Mouse (Mus musculus): ENCODE data around the gene Zfp580. TPM values are rescaled to one million over a fixed set of nuclear protein-coding genes. Genes with fewer than 3 reads are reported as not detected.
"Not testable (repeated sequence)": the region's sequence is repeated elsewhere in the genome, so short reads cannot be mapped to it uniquely, and the experiment has no call there.

Zfp580 gene
- polyA plus RNA-seq (2014; fragmentation: Nextera tagmentation; extraction: Ambion mirVana), result 25.0 and 32.3 TPM in 2 replicates

- peak within 1 kb of the TSS; percentile 67 for H3K4me3 ChIP-seq (ENCODE audit: low read depth, low read length)
- ATAC-seq (replicated peaks; ENCODE audit: insufficient number of reproducible peaks, low FRiP score, low TSS enrichment, low read depth) (peak; percentile 77), DNase-seq (ENCODE audit: low spot score) (peak; percentile 83)
- peaks cover 43% of the 10 kb centered on the region for H3K27me3 ChIP-seq (ENCODE audit: control insufficient read depth, insufficient read depth, low read length)
- H3K36me3 ChIP-seq (replicated peaks; ENCODE audit: control insufficient read depth, insufficient read depth, low read depth, low read length), result no peaks in the 10 kb centered on the region
- WGBS, result under 1% methylated on average over 62 of the region's 65 CpGs
- no peak within 1 kb of the TSS; the same call in 1 of the 2 replicates for H3K27ac ChIP-seq (replicated peaks; ENCODE audit: low read depth, low read length)
- peak within 1 kb of the TSS; percentile 82 for H3K9ac ChIP-seq (replicated peaks; ENCODE audit: low read length)
- H3K9me3 ChIP-seq (replicated peaks; ENCODE audit: control insufficient read depth, low read length), result no peaks in the 10 kb centered on the region
- H3K4me2 ChIP-seq (ENCODE audit: low read depth, low read length), result peak within 1 kb of the TSS; percentile 77
- H3K4me1 ChIP-seq (ENCODE audit: control insufficient read depth, insufficient read depth, low read length), result peaks cover 8% of the 10 kb centered on the region
Measured at GRCm38 (mm10) chr7:5051193-5052192, at the start of gene Zfp580. Gene Zfp580 (plus strand): TSS chr7:5051538.

GRCm38 (mm10) chr7:5002876-5003275, 48.5 kb upstream of the Zfp580 start:
- WGBS, result 68% methylated on average over 8 of the region's 8 CpGs
- DNase-seq (ENCODE audit: low spot score); H3K27ac ChIP-seq (replicated peaks; ENCODE audit: low read depth, low read length); H3K9me3 ChIP-seq (replicated peaks; ENCODE audit: control insufficient read depth, low read length); H3K9ac ChIP-seq (replicated peaks; ENCODE audit: low read length); H3K4me3 ChIP-seq (ENCODE audit: low read depth, low read length); H3K4me1 ChIP-seq (ENCODE audit: control insufficient read depth, insufficient read depth, low read length); H3K4me2 ChIP-seq (ENCODE audit: low read depth, low read length); ATAC-seq (replicated peaks; ENCODE audit: insufficient number of reproducible peaks, low FRiP score, low TSS enrichment, low read depth); H3K27me3 ChIP-seq (ENCODE audit: control insufficient read depth, insufficient read depth, low read length): not testable (repeated sequence)
- peaks cover 12% of the 10 kb centered on the region for H3K36me3 ChIP-seq (replicated peaks; ENCODE audit: control insufficient read depth, insufficient read depth, low read depth, low read length)

- Histone ChIP-seq H3K9ac (replicated peaks; ENCODE audit: low read length) (no peak overlapping the region), H3K27ac (replicated peaks; ENCODE audit: low read depth, low read length) (no peak overlapping the region), H3K4me2 (ENCODE audit: low read depth, low read length) (no peak overlapping the region), H3K9me3 (replicated peaks; ENCODE audit: control insufficient read depth, low read length) (no peaks in the 10 kb centered on the region), H3K36me3 (replicated peaks; ENCODE audit: control insufficient read depth, insufficient read depth, low read depth, low read length) (peaks cover 45% of the 10 kb centered on the region), H3K4me1 (ENCODE audit: control insufficient read depth, insufficient read depth, low read length) (no peaks in the 10 kb centered on the region; the same call in 1 of the 2 replicates), H3K27me3 (ENCODE audit: control insufficient read depth, insufficient read depth, low read length) (no peaks in the 10 kb centered on the region), H3K4me3 (ENCODE audit: low read depth, low read length) (no peak overlapping the region)
- no peak for ATAC-seq (replicated peaks; ENCODE audit: insufficient number of reproducible peaks, low FRiP score, low TSS enrichment, low read depth)
- 94% methylated on average over 26 of the region's 26 CpGs for WGBS
- DNase-seq (ENCODE audit: low spot score), result no peak
Measured at GRCm38 (mm10) chr7:5008229-5008628, 43.1 kb upstream of the Zfp580 start.

GRCm38 (mm10) chr7:5012681-5013513, 38.4 kb upstream of the Zfp580 start:
- DNase-seq (ENCODE audit: low spot score), result no peak
- H3K27me3 ChIP-seq (ENCODE audit: control insufficient read depth, insufficient read depth, low read length), result no peaks in the 10 kb centered on the region
- H3K4me3 ChIP-seq (ENCODE audit: low read depth, low read length), result 0 out of 2 replicates have a peak overlapping the region, but pooled peaks have one; percentile 5
- no peaks in the 10 kb centered on the region for H3K9me3 ChIP-seq (replicated peaks; ENCODE audit: control insufficient read depth, low read length)
- H3K27ac ChIP-seq (replicated peaks; ENCODE audit: low read depth, low read length), result no peak overlapping the region
- H3K36me3 ChIP-seq (replicated peaks; ENCODE audit: control insufficient read depth, insufficient read depth, low read depth, low read length), result peaks cover 33% of the 10 kb centered on the region
- no peak overlapping the region for H3K9ac ChIP-seq (replicated peaks; ENCODE audit: low read length)
- ATAC-seq (replicated peaks; ENCODE audit: insufficient number of reproducible peaks, low FRiP score, low TSS enrichment, low read depth), result no peak
- 92% methylated on average over 27 of the region's 27 CpGs for WGBS
- H3K4me2 ChIP-seq (ENCODE audit: low read depth, low read length), result no peak overlapping the region
- H3K4me1 ChIP-seq (ENCODE audit: control insufficient read depth, insufficient read depth, low read length), result no peaks in the 10 kb centered on the region; the same call in 1 of the 2 replicates

GRCm38 (mm10) chr7:5014251-5015117, 36.9 kb upstream of the Zfp580 start, which contains the start of the genes Zfp524 and Fiz1:
Gene Zfp524 (plus strand): TSS chr7:5014415.
Gene Fiz1 (minus strand): TSS chr7:5014697.
- ATAC-seq (replicated peaks; ENCODE audit: insufficient number of reproducible peaks, low FRiP score, low TSS enrichment, low read depth) (peak; percentile 73), DNase-seq (ENCODE audit: low spot score) (peak; percentile 99)
- WGBS, result under 1% methylated on average over 42 of the region's 42 CpGs
- Histone ChIP-seq H3K27ac (replicated peaks; ENCODE audit: low read depth, low read length) (peak within 1 kb of the TSS; percentile 97), H3K9ac (replicated peaks; ENCODE audit: low read length) (peak within 1 kb of the TSS; percentile 80), H3K27me3 (ENCODE audit: control insufficient read depth, insufficient read depth, low read length) (no peaks in the 10 kb centered on the region), H3K4me3 (ENCODE audit: low read depth, low read length) (peak within 1 kb of the TSS; percentile 62), H3K9me3 (replicated peaks; ENCODE audit: control insufficient read depth, low read length) (no peaks in the 10 kb centered on the region), H3K4me2 (ENCODE audit: low read depth, low read length) (peak within 1 kb of the TSS; percentile 54), H3K36me3 (replicated peaks; ENCODE audit: control insufficient read depth, insufficient read depth, low read depth, low read length) (peaks cover 22% of the 10 kb centered on the region), H3K4me1 (ENCODE audit: control insufficient read depth, insufficient read depth, low read length) (no peaks in the 10 kb centered on the region; the same call in 1 of the 2 replicates)

- WGBS, result under 1% methylated on average over 33 of the region's 76 CpGs
Measured at GRCm38 (mm10) chr7:5015118-5016001, 36.0 kb upstream of the Zfp580 start, which contains the start of gene Gm44973. Gene Gm44973 (plus strand): TSS chr7:5015496.

More at GRCm38 (mm10) chr7:5015118-5016001, 36.0 kb upstream of the Zfp580 start, which contains the start of gene Gm44973:
- ATAC-seq (replicated peaks; ENCODE audit: insufficient number of reproducible peaks, low FRiP score, low TSS enrichment, low read depth) (peak; percentile 79), DNase-seq (ENCODE audit: low spot score) (peak; percentile 96)
- Histone ChIP-seq H3K4me1 (ENCODE audit: control insufficient read depth, insufficient read depth, low read length) (no peaks in the 10 kb centered on the region; the same call in 1 of the 2 replicates), H3K4me3 (ENCODE audit: low read depth, low read length) (peak within 1 kb of the TSS; percentile 62), H3K36me3 (replicated peaks; ENCODE audit: control insufficient read depth, insufficient read depth, low read depth, low read length) (peaks cover 16% of the 10 kb centered on the region), H3K4me2 (ENCODE audit: low read depth, low read length) (peak within 1 kb of the TSS; percentile 54), H3K27me3 (ENCODE audit: control insufficient read depth, insufficient read depth, low read length) (no peaks in the 10 kb centered on the region), H3K9me3 (replicated peaks; ENCODE audit: control insufficient read depth, low read length) (no peaks in the 10 kb centered on the region), H3K9ac (replicated peaks; ENCODE audit: low read length) (peak within 1 kb of the TSS; percentile 80), H3K27ac (replicated peaks; ENCODE audit: low read depth, low read length) (peak within 1 kb of the TSS; percentile 97)

All from embryonic facial prominence, embryonic 11.5 days (tissue).